Mouse (Mus musculus) liver, postnatal 0 days (tissue): ENCODE data around the gene Hal. TPM values are rescaled to one million over a fixed set of nuclear protein-coding genes. Genes with fewer than 3 reads are reported as not detected.

ENCODE experiments used
- ATAC-seq: fragments of 200-750 bp; cut with Nextera tagmentation; 2 replicates; pipeline ENCODE4 v1.8.0; 2017; ENCODE audit warnings: mild to moderate bottlenecking, moderate library complexity
- DNase-seq: peaks from one replicate; pipeline ENCODE4 v3.0.0-alpha.2; 2016
- H3K27ac ChIP-seq: fragments of 300-500 bp; sonication (generic); 2 replicates; pipeline ENCODE4 v1.5.1; 2014; ENCODE audit warnings: antibody characterized with exemption, moderate library complexity, mild to moderate bottlenecking, low read depth
- H3K27me3 ChIP-seq: fragments of 300-500 bp; sonication (generic); 2 replicates; pipeline ENCODE4 v1.6.1; 2014; ENCODE audit warnings: low read length, control low read depth, mixed read lengths; ENCODE audit not compliant: insufficient read depth
- H3K36me3 ChIP-seq: fragments of 300-500 bp; sonication (generic); replicated peaks from 2 replicates; pipeline ENCODE4 v1.6.1; 2014; ENCODE audit warnings: mild to moderate bottlenecking, control low read depth, low read length, moderate library complexity, mixed read lengths; ENCODE audit not compliant: insufficient read depth
- H3K4me1 ChIP-seq: fragments of 300-500 bp; sonication (generic); 2 replicates; pipeline ENCODE4 v1.6.1; 2014; ENCODE audit warnings: antibody characterized with exemption, mild to moderate bottlenecking, control low read depth; ENCODE audit not compliant: insufficient read depth
- H3K4me2 ChIP-seq: fragments of 300-500 bp; sonication (generic); 2 replicates; pipeline ENCODE4 v1.6.1; 2014; ENCODE audit warnings: low read depth, mild to moderate bottlenecking, low read length, moderate library complexity, mixed read lengths
- H3K4me3 ChIP-seq: fragments of 300-500 bp; sonication (generic); 2 replicates; pipeline ENCODE4 v1.5.1; 2014; ENCODE audit warnings: low read depth, low read length
- H3K9ac ChIP-seq: fragments of 300-500 bp; sonication (generic); replicated peaks from 2 replicates; pipeline ENCODE4 v1.6.1; 2014; ENCODE audit warnings: mild to moderate bottlenecking, moderate library complexity
- H3K9me3 ChIP-seq: fragments of 300-500 bp; sonication (generic); 2 replicates; pipeline ENCODE4 v1.6.1; 2016; ENCODE audit warnings: mild to moderate bottlenecking, control low read depth, low read length, mixed read lengths
- CTCF ChIP-seq: sonication (generic); IDR thresholded peaks from 2 replicates; pipeline ENCODE4 v1.5.1; 2016; ENCODE audit warnings: antibody characterized with exemption, low read depth
- EP300 ChIP-seq: IDR thresholded peaks from 2 replicates; pipeline ENCODE4 v1.6.1; 2016; ENCODE audit warnings: antibody characterized with exemption, low read depth, mild to moderate bottlenecking
- WGBS: fragments of 180-500 bp; shearing (Covaris S2); extraction: QIAGEN DNeasy Blood & Tissue Kit; methylation state at CpG from one replicate; pipeline ENCODE4 v1.1.7; 2014; ENCODE audit not compliant: insufficient replicate concordance; 5-methylcytosine and 5-hydroxymethylcytosine counted together
- polyA plus RNA-seq: library from polyadenylated mRNA; unstranded; fragments of >200 nt; fragmentation: Nextera tagmentation; extraction: Ambion mirVana; gene quantifications from 2 replicates; pipeline ENCODE4 v1.2.1, GENCODE M21; 2015

Hal gene
- polyA plus RNA-seq, 1 experiment from 2014 or later: 30.0 TPM

DNA sequence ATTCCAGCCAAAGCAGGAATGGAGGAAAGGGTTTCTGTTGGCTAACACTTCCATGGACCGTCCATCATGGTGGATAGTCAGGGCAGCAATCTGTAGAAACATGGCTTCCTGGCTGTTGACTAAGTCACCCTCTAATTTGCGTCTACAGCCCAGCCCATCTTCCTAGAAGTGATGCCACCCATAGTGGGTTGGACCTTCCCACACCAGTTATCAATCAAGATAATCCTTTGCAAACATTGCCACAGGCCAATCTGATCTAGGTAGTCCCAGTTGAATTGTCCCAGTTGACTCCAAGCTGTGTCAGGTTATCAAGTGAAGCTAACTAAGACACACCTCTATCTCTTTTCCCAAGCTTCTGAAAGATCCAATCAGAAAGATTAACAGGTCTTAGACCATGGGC is 30.1 kb downstream of the Hal start:
- Histone ChIP-seq H3K4me3 (no peak overlapping the region), H3K9me3 (no peaks in the 10 kb centered on the region), H3K27ac (peak overlapping the region; percentile 42; the same call in 1 of the 2 replicates), H3K4me2 (no peak overlapping the region), H3K27me3 (no peaks in the 10 kb centered on the region), H3K36me3 (0 out of 2 replicates have a peak, but pooled peaks cover 3% of the 10 kb centered on the region), H3K4me1 (peaks cover 10% of the 10 kb centered on the region), H3K9ac (no peak overlapping the region)
- DNase-seq (no peak), ATAC-seq (no peak)
- no peak for TF ChIP-seq EP300
- no peak for TF ChIP-seq CTCF
- WGBS: 59% methylated on average over 2 of the region's 2 CpGs

DNA sequence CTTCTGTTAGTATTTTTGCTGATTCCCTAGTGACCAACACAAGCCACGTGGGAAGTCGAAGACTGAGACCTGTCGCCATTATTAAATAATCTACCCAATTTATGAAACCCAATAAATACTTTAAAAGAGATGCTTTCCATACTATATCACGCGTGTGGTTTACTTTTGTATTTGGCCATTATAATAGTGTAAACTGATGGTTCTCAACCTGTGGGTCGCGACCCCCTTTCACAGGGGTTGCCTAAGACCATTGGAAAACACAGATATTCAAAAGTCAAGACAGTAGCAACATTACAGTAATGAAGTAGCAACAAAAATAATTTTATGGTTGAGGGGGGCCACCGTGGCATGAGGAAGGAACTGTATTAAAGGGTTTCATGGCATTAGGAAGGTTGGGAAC is 30.6 kb downstream of the Hal start:
- 86% methylated on average over 8 of the region's 8 CpGs for WGBS
- Histone ChIP-seq H3K27me3 (no peaks in the 10 kb centered on the region), H3K4me1 (peaks cover 10% of the 10 kb centered on the region), H3K4me2 (no peak overlapping the region), H3K9ac (no peak overlapping the region), H3K4me3 (no peak overlapping the region), H3K36me3 (0 out of 2 replicates have a peak, but pooled peaks cover 3% of the 10 kb centered on the region), H3K27ac (no peak overlapping the region), H3K9me3 (no peaks in the 10 kb centered on the region)
- TF ChIP-seq EP300 (no peak), CTCF (no peak)
- no peak for ATAC-seq
- DNase-seq: no peak

GRCm38 (mm10) chr10:93519756-93520155 is 31.2 kb downstream of the Hal start:
- TF ChIP-seq CTCF (no peak), EP300 (no peak)
- Histone ChIP-seq H3K9me3 (no peaks in the 10 kb centered on the region), H3K4me1 (peaks cover 10% of the 10 kb centered on the region), H3K36me3 (0 out of 2 replicates have a peak, but pooled peaks cover 3% of the 10 kb centered on the region), H3K9ac (no peak overlapping the region), H3K4me2 (no peak overlapping the region), H3K27ac (no peak overlapping the region), H3K27me3 (no peaks in the 10 kb centered on the region), H3K4me3 (no peak overlapping the region)
- 80% methylated on average over 5 of the region's 5 CpGs for WGBS
- DNase-seq: no peak
- no peak for ATAC-seq

DNA sequence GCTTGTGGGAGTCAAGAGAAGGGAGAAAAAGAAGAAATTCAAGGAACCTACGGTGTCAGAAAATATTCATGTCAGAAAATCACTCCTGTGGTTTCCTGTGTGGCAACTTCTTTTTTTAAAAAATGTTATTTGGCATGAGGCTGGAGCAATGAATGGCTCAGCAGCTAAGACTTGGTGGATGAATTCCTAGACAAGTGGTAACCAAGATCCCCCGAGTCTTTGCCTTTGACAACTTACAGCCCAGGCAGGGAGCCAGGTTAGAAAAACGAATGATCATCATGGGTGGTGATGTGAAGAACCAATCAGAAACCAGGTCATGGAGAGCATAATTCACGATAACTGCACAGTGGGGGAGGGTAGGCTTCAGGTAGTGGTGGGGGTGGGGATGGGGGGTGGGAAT is 32.4 kb downstream of the Hal start:
- ATAC-seq: peak; percentile 62
- peaks cover 14% of the 10 kb centered on the region for H3K4me1 ChIP-seq

DNA sequence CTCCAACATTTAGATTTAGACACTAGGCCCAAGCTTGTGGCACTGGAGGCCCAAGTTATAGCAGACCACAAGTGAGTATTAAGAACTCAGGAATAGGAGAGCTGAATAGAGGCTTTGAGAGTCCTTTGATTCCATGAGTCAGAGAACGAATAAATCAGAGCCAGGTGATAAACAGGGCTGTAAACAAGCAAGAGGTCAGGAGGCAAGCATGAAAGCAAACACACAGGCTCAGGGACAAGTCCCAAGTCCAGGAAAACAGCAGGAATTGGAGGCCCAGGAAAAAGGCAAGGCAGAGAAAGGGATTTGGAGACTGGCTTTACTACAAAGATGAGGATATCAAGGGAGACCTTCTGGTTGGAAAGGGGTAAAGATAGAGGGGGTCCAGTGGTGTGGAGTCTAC is 36.8 kb downstream of the Hal start:
- peaks cover 10% of the 10 kb centered on the region for H3K4me1 ChIP-seq
- TF ChIP-seq CTCF: no peak
- TF ChIP-seq EP300: no peak
- no peaks in the 10 kb centered on the region for H3K9me3 ChIP-seq
- no peak overlapping the region for H3K9ac ChIP-seq
- ATAC-seq: peak; percentile 73
- no peaks in the 10 kb centered on the region for H3K27me3 ChIP-seq
- H3K4me3 ChIP-seq: no peak overlapping the region
- DNase-seq: no peak
- H3K4me2 ChIP-seq: no peak overlapping the region
- H3K27ac ChIP-seq: peak overlapping the region; percentile 76
- H3K36me3 ChIP-seq: peaks cover 5% of the 10 kb centered on the region
- 49% methylated on average over 1 of the region's 1 CpGs for WGBS

More for the DNA sequence above, 32.4 kb downstream of the Hal start:
- DNase-seq: no peak
- Histone ChIP-seq H3K9me3 (no peaks in the 10 kb centered on the region), H3K27me3 (no peaks in the 10 kb centered on the region), H3K4me2 (no peak overlapping the region), H3K36me3 (0 out of 2 replicates have a peak, but pooled peaks cover 3% of the 10 kb centered on the region), H3K4me3 (no peak overlapping the region), H3K9ac (no peak overlapping the region), H3K27ac (peak overlapping the region; percentile 57)
- WGBS: 20% methylated on average over 4 of the region's 4 CpGs
- TF ChIP-seq CTCF (no peak), EP300 (no peak)

DNA sequence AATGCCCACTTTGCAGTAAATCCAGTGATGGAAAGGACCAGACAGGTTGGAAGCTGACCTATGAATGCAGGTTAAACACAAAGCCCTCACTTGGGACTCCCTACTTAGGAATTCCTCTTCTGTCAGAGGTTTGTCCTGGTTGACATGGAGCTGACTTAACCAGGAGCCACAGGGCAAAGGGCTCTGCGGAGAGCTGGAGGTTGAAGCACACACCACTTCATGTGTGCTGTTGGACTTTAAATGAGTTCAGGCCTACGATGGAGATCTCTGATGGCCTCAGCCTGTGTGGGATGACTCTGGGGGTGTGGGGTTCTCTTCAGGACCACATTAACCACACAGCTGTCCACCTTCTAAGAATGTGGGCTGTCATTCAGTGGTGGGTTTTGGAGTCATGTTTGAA is 49.7 kb downstream of the Hal start:
- H3K9ac ChIP-seq: peak overlapping the region; percentile 51; the same call in 1 of the 2 replicates
- H3K4me2 ChIP-seq: peak overlapping the region; percentile 27
- DNase-seq (no peak), ATAC-seq (no peak)
- H3K9me3 ChIP-seq: no peaks in the 10 kb centered on the region
- TF ChIP-seq EP300 (no peak), CTCF (no peak)
- no peaks in the 10 kb centered on the region; the same call in 1 of the 2 replicates for H3K36me3 ChIP-seq
- 63% methylated on average over 2 of the region's 2 CpGs for WGBS
- no peaks in the 10 kb centered on the region for H3K27me3 ChIP-seq
- peaks cover 9% of the 10 kb centered on the region for H3K4me1 ChIP-seq
- H3K27ac ChIP-seq: peak overlapping the region; percentile 82
- H3K4me3 ChIP-seq: no peak overlapping the region

DNA sequence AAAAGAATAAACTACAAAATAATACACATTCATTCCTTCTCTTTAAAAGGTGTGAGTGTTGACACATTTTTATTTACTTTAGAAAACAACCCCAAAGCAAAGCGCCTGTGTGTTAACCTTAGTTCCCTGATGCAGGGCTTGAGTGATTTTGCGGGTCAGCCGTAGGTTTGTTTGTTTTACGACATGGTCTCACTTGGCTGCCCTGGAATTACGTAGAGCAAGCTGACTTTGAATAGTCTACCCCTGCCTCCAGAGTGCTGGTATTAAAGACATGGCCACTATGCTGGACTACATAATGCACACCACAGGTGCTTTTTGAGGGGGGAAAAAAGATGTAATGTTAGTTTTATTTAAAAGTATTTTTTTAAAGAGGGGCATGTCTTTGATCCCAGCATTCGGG is 50.2 kb downstream of the Hal start:
- peaks cover 9% of the 10 kb centered on the region for H3K4me1 ChIP-seq
- DNase-seq (peak; percentile 36), ATAC-seq (peak; percentile 50)
- WGBS: 55% methylated on average over 6 of the region's 6 CpGs
- H3K27ac ChIP-seq: peak overlapping the region; percentile 82
- no peaks in the 10 kb centered on the region; the same call in 1 of the 2 replicates for H3K36me3 ChIP-seq
- H3K27me3 ChIP-seq: no peaks in the 10 kb centered on the region
- H3K4me2 ChIP-seq: peak overlapping the region; percentile 27; the same call in 1 of the 2 replicates
- H3K9ac ChIP-seq: no peak overlapping the region
- no peak overlapping the region for H3K4me3 ChIP-seq
- TF ChIP-seq CTCF (no peak), EP300 (no peak)
- H3K9me3 ChIP-seq: no peaks in the 10 kb centered on the region
